Mouse (Mus musculus): ENCODE measurements around the gene Selenoo.

The Selenoo gene

DNA sequence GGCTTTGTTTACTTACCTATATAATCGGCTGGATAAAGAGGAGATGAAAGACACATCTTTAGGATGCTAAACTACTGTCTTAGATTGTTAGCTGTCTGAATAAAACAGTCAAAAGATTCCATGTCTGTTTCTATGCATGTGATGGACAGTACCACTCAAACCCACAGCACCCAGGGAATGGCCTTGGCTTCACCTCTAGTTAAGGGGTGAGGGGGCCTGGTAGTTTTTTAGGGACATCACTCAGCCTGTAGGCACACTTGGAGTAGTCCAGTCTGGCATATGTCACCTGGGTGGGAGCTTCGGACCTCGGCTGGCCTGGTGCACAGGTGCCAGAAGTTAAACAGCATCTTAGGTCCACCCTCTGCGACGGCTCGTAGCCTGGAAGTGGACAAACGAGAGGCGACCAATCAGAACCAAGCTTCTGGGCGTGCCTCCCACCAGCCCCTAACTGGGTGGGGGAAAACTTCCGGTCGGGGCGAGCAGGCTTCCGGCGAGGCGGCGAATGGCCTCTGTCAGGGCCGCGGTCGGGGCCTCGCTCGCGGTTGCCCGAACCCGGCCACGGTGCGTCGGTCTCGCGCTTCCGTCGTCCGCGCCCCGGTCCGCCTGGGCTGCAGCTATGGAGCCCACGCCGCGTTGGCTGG lies at the start of gene Selenoo:
Gene Selenoo, plus strand, starts transcription at position 478 of the 641 bp plus-strand sequence.
- DNase-seq (ENCODE audit: extremely low read depth, insufficient read length, low spot score), result peak; percentile 86

DNA sequence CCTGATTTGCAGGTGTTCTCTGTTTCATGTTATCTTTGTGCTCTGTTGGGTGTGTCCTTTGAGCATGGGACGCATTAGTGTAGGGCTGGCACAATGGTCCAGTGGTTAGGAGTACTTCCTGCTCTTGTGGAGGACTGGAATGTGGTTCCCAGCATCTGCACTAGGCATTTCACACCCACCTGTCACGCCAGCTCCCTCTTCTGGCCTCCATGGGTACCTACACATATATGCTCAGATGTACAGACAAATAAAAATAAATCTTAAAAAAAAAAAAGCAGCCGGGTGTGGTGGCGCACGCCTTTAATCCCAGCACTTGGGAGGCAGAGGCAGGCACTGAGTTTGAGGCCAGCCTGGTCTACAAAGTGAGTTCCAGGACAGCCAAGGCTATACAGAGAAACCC lies 44.5 kb upstream of the Selenoo start:
- DNase-seq (ENCODE audit: extremely low read depth, insufficient read length, low spot score), result no peak

DNA sequence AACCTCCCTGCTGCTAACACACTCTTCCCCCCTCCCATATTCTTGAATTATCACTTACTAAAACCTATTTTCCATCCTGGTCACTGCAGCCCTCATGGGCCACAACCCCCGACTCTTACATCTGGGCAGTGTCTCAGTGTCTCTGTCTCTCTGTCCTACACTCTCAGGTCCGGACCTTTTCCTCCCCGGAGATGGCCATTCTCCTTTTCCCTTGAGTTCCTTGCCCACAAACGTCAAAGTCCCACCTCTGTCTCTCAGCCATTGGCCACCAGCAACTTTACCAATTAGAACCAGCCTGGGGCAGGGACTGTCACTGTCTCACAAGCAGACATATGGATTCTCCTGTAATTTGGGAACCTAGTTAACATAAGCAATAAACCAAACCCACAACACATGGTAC lies 42.5 kb upstream of the Selenoo start:
- no peak for DNase-seq (ENCODE audit: extremely low read depth, insufficient read length, low spot score)

DNA sequence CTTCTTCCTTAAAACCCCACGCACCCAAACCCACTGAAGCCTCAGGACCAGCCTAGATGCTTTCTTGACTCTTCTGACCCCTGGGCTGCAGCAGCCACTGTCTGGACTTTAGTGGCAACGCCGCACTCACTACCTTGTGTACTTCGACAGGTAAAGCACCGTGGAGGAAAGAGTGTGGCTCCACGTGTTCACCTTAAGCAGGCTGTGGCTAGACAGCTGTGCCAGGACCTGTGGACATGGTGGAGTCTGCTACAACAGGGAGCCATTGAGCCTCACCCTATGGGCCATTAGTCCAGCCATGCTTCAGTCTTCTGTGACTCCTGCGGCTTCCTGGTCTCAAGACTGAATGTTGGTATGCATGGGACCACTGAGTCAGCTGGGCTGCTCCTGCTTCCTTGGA lies 34.2 kb upstream of the Selenoo start:
- DNase-seq (ENCODE audit: extremely low read depth, insufficient read length, low spot score), result no peak

DNA sequence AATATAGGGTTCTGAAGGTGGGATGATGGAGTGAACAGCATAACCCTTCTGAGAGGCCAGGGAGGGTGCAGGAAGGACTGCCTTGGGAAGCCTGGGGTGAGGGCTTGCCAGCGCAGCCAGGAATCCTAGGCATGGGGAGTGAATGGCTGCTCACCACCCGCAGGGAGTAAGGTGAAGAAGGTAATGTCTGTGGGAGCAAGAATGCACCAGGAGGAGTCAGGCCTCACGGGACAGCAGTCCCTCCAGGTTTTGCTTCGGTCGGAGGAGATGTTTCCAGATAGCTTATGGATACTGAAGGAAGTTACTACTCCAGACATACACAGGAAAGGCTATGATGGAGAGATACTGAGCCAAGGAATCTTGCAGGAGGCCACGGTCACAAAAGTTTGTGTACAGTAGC lies 30.1 kb upstream of the Selenoo start:
- DNase-seq (ENCODE audit: extremely low read depth, insufficient read length, low spot score), result no peak

DNA sequence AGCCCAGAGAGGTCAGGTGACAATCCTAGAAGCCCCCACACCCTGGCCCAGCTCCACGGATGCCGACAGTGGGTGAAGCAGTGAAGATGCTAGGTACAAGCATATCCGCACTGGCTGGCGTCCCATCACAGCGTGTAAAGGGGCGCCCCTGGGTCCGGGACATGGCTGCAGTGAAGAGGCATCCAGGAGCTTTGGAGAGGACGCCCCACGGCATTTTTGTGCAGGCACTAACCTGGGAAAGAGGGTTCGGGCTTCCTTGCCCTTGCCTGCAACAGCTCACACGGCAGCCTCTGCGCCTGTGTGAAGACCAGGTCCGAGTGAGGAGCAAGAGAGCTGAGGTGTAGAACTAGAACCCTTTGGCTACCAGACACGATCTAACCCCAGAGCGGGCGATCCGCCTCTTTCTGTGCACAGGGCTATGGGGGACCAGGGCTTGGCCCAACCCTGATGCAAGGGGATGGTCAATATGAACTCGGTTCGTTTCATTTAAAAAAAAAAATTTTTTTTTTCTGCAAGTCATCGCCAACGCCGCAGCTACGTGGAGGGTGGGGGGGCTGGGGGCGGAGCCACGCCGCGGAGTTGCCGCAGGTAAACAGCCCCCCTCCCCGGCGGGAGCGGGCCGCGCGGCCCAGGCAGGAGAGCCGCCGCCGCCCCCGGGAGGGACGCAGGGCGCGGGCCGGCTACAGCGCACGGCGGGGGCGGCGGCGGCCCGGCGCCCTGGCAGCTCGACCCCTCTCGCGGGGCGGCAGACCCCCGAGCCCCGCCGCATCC lies 29.5 kb upstream of the Selenoo start, which contains the start of gene Panx2:
Gene Panx2, plus strand, starts transcription at position 574 of the 771 bp plus-strand sequence.
- no peak for DNase-seq (ENCODE audit: extremely low read depth, insufficient read length, low spot score)

DNA sequence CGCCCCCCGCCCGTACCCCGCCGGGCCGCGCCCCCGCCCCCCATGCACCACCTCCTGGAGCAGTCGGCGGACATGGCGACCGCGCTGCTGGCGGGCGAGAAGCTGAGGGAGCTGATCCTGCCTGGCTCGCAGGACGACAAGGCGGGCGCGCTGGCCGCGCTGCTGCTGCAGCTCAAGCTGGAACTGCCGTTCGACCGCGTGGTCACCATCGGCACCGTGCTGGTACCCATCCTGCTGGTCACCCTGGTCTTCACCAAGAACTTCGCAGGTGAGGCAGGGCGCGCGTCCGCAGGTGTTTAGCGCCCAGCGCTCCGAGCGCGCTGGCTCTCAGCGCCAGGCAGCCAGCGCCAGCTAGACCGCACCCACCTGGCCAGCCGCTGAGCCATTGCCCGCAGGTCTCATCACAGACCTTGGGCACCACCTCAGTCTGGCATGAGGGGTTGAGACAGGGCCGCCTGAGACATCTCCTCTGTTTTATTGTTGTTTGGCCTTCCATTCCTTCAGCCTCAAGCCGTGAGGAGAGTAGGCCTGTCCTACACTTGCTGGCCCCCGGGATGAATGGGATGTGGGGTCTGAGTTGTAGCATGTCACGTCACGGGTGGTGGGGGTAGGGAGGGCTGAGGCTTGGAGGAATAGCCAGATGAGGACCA lies 28.7 kb upstream of the Selenoo start:
- DNase-seq (ENCODE audit: extremely low read depth, insufficient read length, low spot score), result no peak

DNA sequence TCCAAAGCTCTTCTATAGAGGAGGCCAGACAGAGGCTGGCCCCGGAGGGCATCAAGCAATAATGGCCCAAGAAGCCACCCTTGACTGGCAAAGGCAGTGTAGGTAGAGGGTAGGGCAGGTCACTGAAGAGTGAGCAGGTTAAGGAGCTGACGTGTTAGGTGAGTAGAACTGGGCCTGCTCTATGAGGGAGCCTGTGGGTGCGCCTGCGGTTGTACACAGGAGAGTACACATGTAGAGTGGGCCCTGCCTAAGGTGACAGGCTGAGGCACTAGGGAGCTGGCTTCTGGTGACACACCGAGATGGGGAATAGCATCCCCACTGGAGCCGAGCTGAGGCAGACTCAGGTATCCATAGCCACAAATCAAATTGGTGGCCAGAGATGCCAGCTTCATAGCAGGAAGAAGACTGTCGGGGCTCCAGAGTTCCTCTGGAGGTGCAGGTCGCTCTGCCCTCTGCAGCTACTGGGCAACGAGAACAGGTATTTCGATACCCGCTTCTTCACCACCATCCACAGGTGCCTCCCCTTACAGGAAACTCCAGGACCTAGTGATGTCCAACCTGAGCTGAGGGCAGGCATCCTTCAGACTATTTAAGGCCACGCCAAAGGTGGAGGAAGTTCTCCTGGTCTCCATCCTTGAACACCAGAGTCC lies 27.9 kb upstream of the Selenoo start:
- DNase-seq (ENCODE audit: extremely low read depth, insufficient read length, low spot score), result no peak

DNA sequence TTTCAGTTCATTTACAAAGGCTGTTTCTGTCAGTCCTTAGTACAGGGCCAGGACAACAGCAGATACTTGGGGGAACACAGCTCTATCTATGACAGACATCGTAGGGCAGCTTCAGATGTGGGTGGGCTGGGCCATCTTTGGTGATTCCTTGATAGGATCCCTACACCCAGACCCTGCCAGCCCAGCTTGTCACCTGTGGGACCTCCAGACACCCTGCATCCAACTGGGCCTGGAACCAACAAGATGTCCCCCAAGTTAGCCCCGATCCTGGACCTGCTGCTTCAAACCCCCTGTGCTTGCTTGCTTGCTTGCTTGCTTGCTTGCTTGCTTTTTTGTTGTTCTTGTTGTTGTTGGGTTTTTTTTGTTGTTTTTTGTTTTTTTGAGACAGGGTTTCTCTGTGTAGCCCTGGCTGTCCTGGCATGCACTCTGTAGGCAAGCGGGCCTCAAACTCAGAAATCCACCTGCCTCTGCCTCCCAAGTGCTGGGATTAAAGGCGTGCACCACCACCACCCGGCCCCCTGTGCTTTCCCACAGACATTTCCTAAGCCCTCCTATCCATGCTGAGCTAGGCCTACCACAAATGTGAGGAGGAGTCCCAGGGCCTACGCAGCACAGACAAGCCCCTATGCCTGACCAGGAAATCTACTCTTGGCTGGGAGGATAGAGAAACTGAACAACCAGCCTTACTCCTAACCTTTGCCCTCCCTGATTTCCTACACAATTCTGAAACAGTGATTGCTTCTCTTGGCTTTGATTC lies 26.9 kb upstream of the Selenoo start:
- DNase-seq (ENCODE audit: extremely low read depth, insufficient read length, low spot score), result no peak

DNA sequence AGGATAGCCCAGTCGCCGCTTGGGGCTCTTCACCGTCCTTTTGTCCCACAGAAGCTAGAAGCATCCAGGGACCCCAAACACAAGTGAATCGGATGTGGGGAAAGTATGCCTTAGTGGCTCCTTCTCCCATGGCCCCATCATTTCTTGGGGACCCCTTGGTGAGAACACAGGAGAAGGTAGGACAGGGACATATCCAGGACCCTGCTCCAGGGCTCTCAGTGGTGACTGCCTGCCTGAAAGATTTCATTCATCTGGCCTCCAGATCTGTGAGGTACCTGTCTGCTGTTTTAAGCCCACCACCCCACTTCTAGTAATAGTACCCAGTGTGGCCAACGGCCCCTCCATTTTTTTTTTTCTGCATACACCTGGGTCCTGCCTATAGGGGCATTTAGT lies 26.4 kb upstream of the Selenoo start:
- no peak for DNase-seq (ENCODE audit: extremely low read depth, insufficient read length, low spot score)

DNA sequence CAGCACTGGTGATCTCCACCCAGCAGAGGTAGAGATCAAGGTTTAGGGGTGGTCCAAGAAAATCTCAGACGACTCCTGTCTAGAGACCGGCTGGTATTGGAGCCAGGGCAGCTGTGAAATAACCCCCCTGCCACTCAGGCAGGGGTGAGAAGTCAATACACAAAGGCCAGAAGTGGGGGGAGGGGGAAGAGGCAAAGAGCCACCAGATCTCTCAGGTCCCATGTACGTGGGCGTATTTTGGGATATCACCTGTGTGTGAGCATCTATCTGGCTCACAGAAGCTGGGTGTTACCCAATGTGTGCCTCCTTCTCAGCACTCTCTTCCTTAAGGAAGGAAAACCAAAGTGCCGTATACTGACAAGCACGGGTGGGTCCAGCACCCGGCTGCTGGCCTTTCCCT lies 25.9 kb upstream of the Selenoo start:
- DNase-seq (ENCODE audit: extremely low read depth, insufficient read length, low spot score), result no peak

DNA sequence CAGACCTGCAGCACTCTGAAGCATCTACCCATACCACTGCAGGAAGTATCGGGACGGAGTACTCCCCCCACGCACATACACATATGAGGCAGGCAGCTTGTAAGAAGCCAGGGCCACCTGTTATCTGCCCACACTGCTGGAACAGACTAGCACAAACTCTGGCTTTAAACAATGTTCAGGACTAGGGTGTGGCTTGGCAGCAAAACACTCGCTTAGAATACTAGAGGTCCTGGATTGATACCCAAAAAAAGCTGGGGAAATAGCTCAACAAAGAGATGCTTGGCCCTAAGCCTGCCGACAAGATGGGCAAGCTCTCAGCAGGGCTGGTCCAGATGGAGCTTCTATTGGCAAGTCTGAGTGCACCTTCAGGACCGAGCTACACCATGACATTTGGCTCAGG lies 25.3 kb upstream of the Selenoo start:
- no peak for DNase-seq (ENCODE audit: extremely low read depth, insufficient read length, low spot score)

DNA sequence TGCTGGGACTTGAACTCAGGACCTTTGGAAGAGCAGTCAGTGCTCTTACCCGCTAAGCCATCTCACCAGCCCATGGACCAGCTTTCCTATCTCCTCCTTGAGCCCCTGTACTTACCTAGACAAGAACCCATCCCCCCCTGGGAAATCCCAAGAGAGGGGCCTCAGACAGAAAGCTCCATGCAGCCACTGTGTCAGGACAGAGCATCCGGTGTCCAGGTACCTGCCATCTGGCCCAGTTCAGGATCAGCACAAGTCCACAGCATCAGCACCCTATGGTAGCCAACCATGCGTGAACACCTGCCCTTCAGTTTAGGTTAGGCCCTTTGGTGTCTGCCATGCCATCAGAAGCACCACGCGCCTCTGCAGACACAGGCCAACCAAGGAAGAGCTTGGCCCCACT lies 24.0 kb upstream of the Selenoo start:
- DNase-seq (ENCODE audit: extremely low read depth, insufficient read length, low spot score), result no peak

DNA sequence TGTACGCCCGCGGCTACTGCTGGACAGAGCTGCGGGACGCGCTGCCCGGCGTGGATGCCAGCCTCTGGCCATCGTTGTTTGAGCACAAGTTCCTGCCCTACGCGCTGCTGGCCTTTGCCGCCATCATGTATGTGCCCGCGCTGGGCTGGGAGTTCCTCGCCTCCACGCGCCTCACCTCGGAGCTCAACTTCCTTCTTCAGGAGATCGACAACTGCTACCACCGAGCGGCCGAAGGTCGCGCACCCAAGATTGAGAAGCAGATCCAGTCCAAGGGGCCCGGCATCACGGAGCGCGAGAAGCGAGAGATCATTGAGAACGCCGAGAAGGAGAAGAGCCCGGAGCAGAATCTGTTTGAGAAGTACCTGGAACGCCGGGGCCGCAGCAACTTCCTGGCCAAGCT lies 21.3 kb upstream of the Selenoo start:
- no peak for DNase-seq (ENCODE audit: extremely low read depth, insufficient read length, low spot score)

DNA sequence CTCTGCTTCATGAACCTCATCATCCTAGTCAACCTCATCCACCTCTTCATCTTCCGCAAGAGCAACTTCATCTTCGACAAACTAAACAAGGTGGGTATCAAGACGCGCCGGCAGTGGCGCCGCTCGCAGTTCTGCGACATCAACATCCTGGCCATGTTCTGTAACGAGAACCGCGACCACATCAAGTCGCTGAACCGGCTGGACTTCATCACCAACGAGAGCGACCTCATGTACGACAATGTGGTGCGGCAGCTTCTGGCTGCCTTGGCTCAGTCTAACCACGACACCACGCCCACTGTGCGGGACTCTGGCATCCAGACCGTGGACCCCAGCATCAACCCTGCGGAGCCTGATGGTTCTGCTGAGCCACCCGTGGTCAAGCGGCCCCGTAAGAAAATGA lies 20.7 kb upstream of the Selenoo start:
- no peak for DNase-seq (ENCODE audit: extremely low read depth, insufficient read length, low spot score)

DNA sequence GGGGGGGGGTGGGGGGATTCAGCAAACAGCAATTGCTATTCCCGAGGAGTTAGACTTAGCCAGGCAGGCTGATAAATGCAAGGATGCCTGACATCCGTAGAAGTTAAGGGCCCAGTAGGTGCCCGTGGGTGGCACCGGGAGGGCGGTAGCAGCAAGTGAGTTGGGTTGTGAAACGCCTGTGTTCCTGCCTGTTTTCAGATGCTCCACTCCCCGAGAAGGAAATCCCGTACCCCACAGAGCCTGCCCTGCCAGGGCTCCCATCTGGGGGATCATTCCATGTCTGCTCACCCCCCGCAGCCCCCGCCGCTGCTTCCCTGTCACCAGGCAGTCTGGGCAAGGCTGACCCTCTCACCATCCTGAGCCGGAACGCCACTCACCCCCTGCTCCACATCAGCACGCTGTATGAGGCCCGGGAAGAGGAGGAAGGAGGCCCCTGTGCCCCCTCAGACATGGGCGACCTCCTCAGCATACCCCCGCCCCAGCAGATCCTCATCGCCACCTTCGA lies 19.5 kb upstream of the Selenoo start:
- DNase-seq (ENCODE audit: extremely low read depth, insufficient read length, low spot score), result no peak

DNA sequence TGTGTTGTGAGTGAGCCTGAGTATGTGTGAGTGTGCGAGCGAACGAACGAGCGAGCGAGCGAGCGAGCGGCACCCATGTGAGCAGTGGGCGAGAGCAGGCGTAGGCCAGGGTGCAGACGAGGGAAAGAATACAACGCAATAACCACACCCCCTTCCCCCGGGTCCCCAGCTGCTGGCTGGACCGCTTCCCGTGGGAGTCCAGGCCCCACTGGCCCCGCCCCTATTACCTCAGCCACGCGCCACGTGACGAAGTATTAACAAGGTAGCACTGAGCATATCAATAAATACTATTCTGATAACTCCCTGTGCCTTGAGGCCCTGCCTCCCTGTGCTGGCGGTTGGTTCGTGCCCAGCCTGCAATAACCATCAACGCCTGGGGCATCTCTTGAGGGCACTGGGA lies 18.3 kb upstream of the Selenoo start:
- DNase-seq (ENCODE audit: extremely low read depth, insufficient read length, low spot score), result no peak

DNA sequence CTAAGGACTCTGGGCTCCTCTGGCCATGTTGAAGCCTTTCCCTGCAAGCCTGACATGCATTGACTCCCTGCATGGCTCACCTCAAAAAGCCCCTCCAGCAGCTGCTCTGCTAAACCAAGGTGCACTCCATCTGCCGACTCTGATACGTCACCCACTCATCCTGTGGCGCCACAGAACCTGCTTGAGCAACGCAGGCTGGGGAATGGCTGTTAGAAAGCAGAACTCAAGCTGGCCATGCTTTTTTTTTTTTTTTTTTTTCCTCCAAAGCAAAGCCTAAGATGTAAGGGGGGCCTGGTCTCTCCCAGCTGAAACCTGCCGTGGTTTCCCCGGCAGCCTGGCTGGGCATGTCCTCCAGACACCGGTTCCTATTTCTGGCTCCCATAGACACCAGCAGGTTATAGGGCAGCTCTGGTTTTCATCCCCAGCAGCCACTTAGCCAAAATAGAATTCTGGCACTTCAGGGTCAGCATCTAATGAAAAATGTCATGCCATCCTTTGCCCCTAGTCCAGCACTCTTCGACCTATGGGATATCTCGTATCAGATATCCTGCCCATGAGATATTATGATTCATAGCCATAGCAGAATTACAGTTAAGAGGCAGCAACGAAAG lies 14.8 kb upstream of the Selenoo start:
- DNase-seq (ENCODE audit: extremely low read depth, insufficient read length, low spot score), result no peak

DNA sequence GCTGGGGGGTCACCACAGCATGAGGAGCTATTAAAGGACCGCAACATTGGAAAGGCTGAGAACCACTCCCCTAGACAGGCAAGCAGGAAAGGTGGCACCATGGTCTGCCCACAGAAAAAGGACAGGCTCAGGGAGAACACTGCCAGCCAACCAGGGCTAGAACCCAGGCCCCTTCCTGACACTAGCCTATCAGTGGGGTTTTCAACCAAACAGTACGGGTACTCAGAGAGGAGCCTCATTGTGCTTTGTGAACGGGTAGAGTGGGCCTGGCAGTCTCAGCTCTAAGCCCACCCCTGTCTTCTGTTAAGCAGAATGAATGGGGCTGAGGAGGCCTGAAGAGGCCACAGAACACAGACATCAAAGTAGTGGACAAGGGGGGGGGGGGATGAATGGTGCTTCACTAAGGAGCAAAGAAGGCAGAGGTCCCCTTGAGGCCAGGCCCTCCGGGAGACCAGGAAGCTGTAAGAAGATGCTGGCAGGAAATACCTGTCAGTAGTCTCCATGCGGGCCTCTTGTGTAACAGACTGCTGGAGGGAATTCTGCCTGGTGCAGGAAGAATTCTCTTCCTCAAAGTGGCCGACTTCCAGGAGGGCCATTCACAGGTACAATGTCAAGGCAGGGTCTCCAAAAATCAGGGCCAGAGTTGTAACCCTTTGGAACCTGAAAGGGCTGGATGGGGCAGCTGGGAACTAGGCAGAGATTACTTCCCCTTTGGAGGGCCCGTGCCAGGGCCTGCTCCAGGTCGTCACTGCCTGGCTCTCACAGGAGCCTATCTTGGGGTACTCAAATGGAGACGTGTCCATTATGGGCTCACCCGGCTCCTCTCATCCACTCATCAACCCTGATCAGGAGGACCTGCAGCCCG lies 14.0 kb upstream of the Selenoo start, which contains the start of gene Trabd:
Gene Trabd, plus strand, starts transcription at position 512 of the 865 bp plus-strand sequence.
- DNase-seq (ENCODE audit: extremely low read depth, insufficient read length, low spot score), result no peak
